Mouse (Mus musculus) lung, adult 2 months (tissue): Measurements from ENCODE around the gene Tmem207.

Experiments
- CTCF ChIP-seq: fragments of 200-500 bp; IDR thresholded peaks from 2 replicates; pipeline ENCODE4 v1.5.1; 2011; ENCODE audit warnings: mild to moderate bottlenecking, low read length, control low read depth; ENCODE audit not compliant: insufficient read depth
- POLR2A ChIP-seq: fragments of 200-500 bp; IDR thresholded peaks from 2 replicates; pipeline ENCODE4 v1.6.1; 2011; ENCODE audit warnings: low read depth, mild to moderate bottlenecking, control low read depth, low read length, borderline replicate concordance; ENCODE audit errors: extremely low read depth

DNA sequence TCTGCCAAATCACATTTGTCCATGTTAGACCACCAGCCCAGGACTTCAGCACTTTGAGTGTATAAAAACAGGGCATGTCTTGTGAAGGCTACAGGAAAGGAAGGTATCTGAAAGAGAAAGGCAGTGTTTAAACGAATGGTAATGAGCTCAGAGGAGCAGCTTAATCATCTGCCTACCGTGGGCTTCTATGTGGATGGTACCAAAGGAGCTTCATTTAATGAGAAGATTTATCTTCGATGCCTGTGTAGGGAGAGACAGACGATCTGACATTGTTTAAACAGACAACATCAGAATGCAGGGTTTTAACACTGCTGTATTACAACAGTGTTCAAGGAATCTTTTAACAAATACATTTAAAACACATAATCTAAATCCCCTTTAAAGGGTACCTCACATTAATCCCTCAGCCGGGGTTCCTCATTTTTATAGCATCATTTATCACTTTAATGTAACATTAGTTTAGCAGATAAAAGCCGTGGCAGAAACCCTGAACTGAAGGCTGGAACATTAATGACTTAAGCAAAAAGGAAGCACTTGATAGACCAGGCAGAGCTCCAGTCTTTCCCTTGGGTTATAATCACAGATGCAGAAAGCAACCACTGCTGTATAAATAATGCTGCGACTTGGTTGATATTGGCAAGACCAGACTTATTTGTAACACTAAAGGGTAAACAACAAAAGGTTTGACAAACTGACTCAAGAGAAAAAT lies 19.8 kb upstream of the Tmem207 start:
- TF ChIP-seq CTCF (no peak), POLR2A (no peak)
